Mouse (Mus musculus): ENCODE measurements around the gene Cdh13. TPM values are rescaled to one million over a fixed set of nuclear protein-coding genes. Genes with fewer than 3 reads are reported as not detected.

Cdh13 gene
- polyA plus RNA-seq, 1 experiment: not detected

GRCm38 (mm10) chr8:118676233-118676632 is 392.7 kb downstream of the Cdh13 start:
- TF ChIP-seq GATA1 (IDR thresholded peaks at IDR 0.05; ENCODE audit: borderline replicate concordance, low read length) (no peak), FLI1 (IDR thresholded peaks at IDR 0.05; ENCODE audit: low read length) (no peak)
- Histone ChIP-seq H3K36me3 (replicated peaks; ENCODE audit: low read length) (no peaks in the 10 kb centered on the region), H3K9me3 (peaks cover 84% of the 10 kb centered on the region)

GRCm38 (mm10) chr8:118679347-118679746 is 395.8 kb downstream of the Cdh13 start:
- Histone ChIP-seq H3K9me3 (peaks cover 86% of the 10 kb centered on the region), H3K36me3 (replicated peaks; ENCODE audit: low read length) (no peaks in the 10 kb centered on the region), H3K27me3 (replicated peaks) (no peaks in the 10 kb centered on the region), H3K4me3 (replicated peaks) (peak overlapping the region; percentile 29), H3K4me1 (no peaks in the 10 kb centered on the region)
- TF ChIP-seq GATA1 (IDR thresholded peaks at IDR 0.05; ENCODE audit: borderline replicate concordance, low read length) (no peak), FLI1 (IDR thresholded peaks at IDR 0.05; ENCODE audit: low read length) (no peak)

More at GRCm38 (mm10) chr8:118676233-118676632, 392.7 kb downstream of the Cdh13 start:
- peak overlapping the region; percentile 20 for H3K4me3 ChIP-seq (replicated peaks)
- no peaks in the 10 kb centered on the region for H3K27me3 ChIP-seq (replicated peaks)
- H3K4me1 ChIP-seq: no peaks in the 10 kb centered on the region

- H3K36me3 ChIP-seq (replicated peaks; ENCODE audit: low read length): no peaks in the 10 kb centered on the region
- no peak overlapping the region for H3K4me3 ChIP-seq (replicated peaks)
- H3K27me3 ChIP-seq (replicated peaks): no peaks in the 10 kb centered on the region
- no peak for TF ChIP-seq GATA1 (IDR thresholded peaks at IDR 0.05; ENCODE audit: borderline replicate concordance, low read length)
- no peak for TF ChIP-seq FLI1 (IDR thresholded peaks at IDR 0.05; ENCODE audit: low read length)
- no peaks in the 10 kb centered on the region for H3K4me1 ChIP-seq
- H3K9me3 ChIP-seq: peaks cover 87% of the 10 kb centered on the region
Measured at GRCm38 (mm10) chr8:118683386-118683785, 399.9 kb downstream of the Cdh13 start.

GRCm38 (mm10) chr8:118685863-118686262 is 402.3 kb downstream of the Cdh13 start:
- no peak for TF ChIP-seq GATA1 (IDR thresholded peaks at IDR 0.05; ENCODE audit: borderline replicate concordance, low read length)
- TF ChIP-seq FLI1 (IDR thresholded peaks at IDR 0.05; ENCODE audit: low read length): no peak
- no peaks in the 10 kb centered on the region for H3K4me1 ChIP-seq
- H3K9me3 ChIP-seq: peaks cover 79% of the 10 kb centered on the region

GRCm38 (mm10) chr8:118689849-118690248 is 406.3 kb downstream of the Cdh13 start:
- no peaks in the 10 kb centered on the region for H3K36me3 ChIP-seq (replicated peaks; ENCODE audit: low read length)

More at GRCm38 (mm10) chr8:118685863-118686262, 402.3 kb downstream of the Cdh13 start:
- H3K36me3 ChIP-seq (replicated peaks; ENCODE audit: low read length): no peaks in the 10 kb centered on the region
- H3K4me3 ChIP-seq (replicated peaks): no peak overlapping the region
- no peaks in the 10 kb centered on the region for H3K27me3 ChIP-seq (replicated peaks)

GRCm38 (mm10) chr8:118701312-118701880 is 417.9 kb downstream of the Cdh13 start:
- Histone ChIP-seq H3K4me1 (no peaks in the 10 kb centered on the region), H3K9me3 (peaks cover 80% of the 10 kb centered on the region), H3K36me3 (replicated peaks; ENCODE audit: low read length) (no peaks in the 10 kb centered on the region), H3K27me3 (replicated peaks) (no peaks in the 10 kb centered on the region), H3K4me3 (replicated peaks) (no peak overlapping the region)
- TF ChIP-seq FLI1 (IDR thresholded peaks at IDR 0.05; ENCODE audit: low read length) (no peak), GATA1 (IDR thresholded peaks at IDR 0.05; ENCODE audit: borderline replicate concordance, low read length) (no peak)

More at GRCm38 (mm10) chr8:118689849-118690248, 406.3 kb downstream of the Cdh13 start:
- no peaks in the 10 kb centered on the region for H3K4me1 ChIP-seq
- no peak for TF ChIP-seq FLI1 (IDR thresholded peaks at IDR 0.05; ENCODE audit: low read length)
- no peak for TF ChIP-seq GATA1 (IDR thresholded peaks at IDR 0.05; ENCODE audit: borderline replicate concordance, low read length)
- H3K4me3 ChIP-seq (replicated peaks): peak overlapping the region; percentile 14
- no peaks in the 10 kb centered on the region for H3K27me3 ChIP-seq (replicated peaks)
- H3K9me3 ChIP-seq: peaks cover 74% of the 10 kb centered on the region

- peaks cover 71% of the 10 kb centered on the region for H3K9me3 ChIP-seq
- TF ChIP-seq GATA1 (IDR thresholded peaks at IDR 0.05; ENCODE audit: borderline replicate concordance, low read length) (no peak), FLI1 (IDR thresholded peaks at IDR 0.05; ENCODE audit: low read length) (no peak)
Measured at GRCm38 (mm10) chr8:118709366-118709765, 425.8 kb downstream of the Cdh13 start.

GRCm38 (mm10) chr8:118711631-118712030 is 428.1 kb downstream of the Cdh13 start:
- H3K4me1 ChIP-seq: no peaks in the 10 kb centered on the region
- H3K36me3 ChIP-seq (replicated peaks; ENCODE audit: low read length): no peaks in the 10 kb centered on the region
- no peaks in the 10 kb centered on the region for H3K27me3 ChIP-seq (replicated peaks)
- TF ChIP-seq FLI1 (IDR thresholded peaks at IDR 0.05; ENCODE audit: low read length): no peak
- no peak for TF ChIP-seq GATA1 (IDR thresholded peaks at IDR 0.05; ENCODE audit: borderline replicate concordance, low read length)
- no peak overlapping the region for H3K4me3 ChIP-seq (replicated peaks)
- H3K9me3 ChIP-seq: peaks cover 70% of the 10 kb centered on the region

More at GRCm38 (mm10) chr8:118709366-118709765, 425.8 kb downstream of the Cdh13 start:
- no peaks in the 10 kb centered on the region for H3K36me3 ChIP-seq (replicated peaks; ENCODE audit: low read length)
- H3K4me1 ChIP-seq: no peaks in the 10 kb centered on the region
- H3K27me3 ChIP-seq (replicated peaks): no peaks in the 10 kb centered on the region
- no peak overlapping the region for H3K4me3 ChIP-seq (replicated peaks)

GRCm38 (mm10) chr8:118713111-118713510 is 429.6 kb downstream of the Cdh13 start:
- Histone ChIP-seq H3K27me3 (replicated peaks) (no peaks in the 10 kb centered on the region), H3K4me3 (replicated peaks) (no peak overlapping the region), H3K36me3 (replicated peaks; ENCODE audit: low read length) (no peaks in the 10 kb centered on the region), H3K4me1 (no peaks in the 10 kb centered on the region), H3K9me3 (peaks cover 74% of the 10 kb centered on the region)
- TF ChIP-seq GATA1 (IDR thresholded peaks at IDR 0.05; ENCODE audit: borderline replicate concordance, low read length) (no peak), FLI1 (IDR thresholded peaks at IDR 0.05; ENCODE audit: low read length) (no peak)

GRCm38 (mm10) chr8:118713596-118713995 is 430.1 kb downstream of the Cdh13 start:
- TF ChIP-seq GATA1 (IDR thresholded peaks at IDR 0.05; ENCODE audit: borderline replicate concordance, low read length): no peak
- no peak for TF ChIP-seq FLI1 (IDR thresholded peaks at IDR 0.05; ENCODE audit: low read length)
- no peaks in the 10 kb centered on the region for H3K36me3 ChIP-seq (replicated peaks; ENCODE audit: low read length)
- no peak overlapping the region for H3K4me3 ChIP-seq (replicated peaks)
- H3K4me1 ChIP-seq: no peaks in the 10 kb centered on the region
- H3K27me3 ChIP-seq (replicated peaks): no peaks in the 10 kb centered on the region
- H3K9me3 ChIP-seq: peaks cover 74% of the 10 kb centered on the region

All from megakaryocyte, embryonic 14.5 days (primary cell).